Comparison of ENCODE assay signal across 12 mouse cellular contexts in the genomic region with DNA sequence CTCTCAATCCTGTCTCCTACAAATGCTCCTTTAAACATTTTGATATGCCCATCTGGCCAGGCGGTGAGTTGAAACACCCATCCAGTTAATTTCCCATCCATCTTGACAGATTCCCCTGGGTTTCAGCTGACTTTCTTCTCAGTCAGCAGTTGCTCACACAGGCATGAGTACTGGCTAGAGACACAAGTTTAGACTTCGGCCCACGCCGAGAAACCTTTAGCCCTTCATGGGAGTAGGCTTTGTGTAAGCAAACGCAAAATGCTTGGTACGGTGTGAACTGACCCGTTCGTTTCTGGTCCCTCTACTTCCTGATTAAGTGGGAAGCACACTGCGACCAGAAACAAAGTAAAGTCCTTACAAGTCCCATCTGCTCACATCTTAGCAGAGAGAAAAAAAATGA.
"Had no signal": no experiment of that assay in that cellular context is flagged by ENCODE, and none has a peak within 500 bp of the region (broad histone marks: within the 10 kb centered on the region; RNA-seq: fewer than 3 reads in every experiment).

No protein-coding gene starts in this region.

- ATAC-seq: intestine, embryonic 16.5 days; liver, embryonic 12.5 days had no signal

- H3K27ac ChIP-seq: left cerebral cortex, adult 2 months; limb, embryonic 15.5 days; liver, embryonic 12.5 days; midbrain, embryonic 10.5 days; neural tube, embryonic 15.5 days; stomach, postnatal 0 days had no signal

- H3K9me3 ChIP-seq: limb, embryonic 15.5 days; liver, embryonic 12.5 days; midbrain, embryonic 10.5 days; neural tube, embryonic 15.5 days had no signal

- H3K9ac ChIP-seq: limb, embryonic 15.5 days; liver, embryonic 12.5 days; neural tube, embryonic 15.5 days had no signal

- H3K36me3 ChIP-seq: limb, embryonic 15.5 days; liver, embryonic 12.5 days; midbrain, embryonic 10.5 days; neural tube, embryonic 15.5 days had no signal

- H3K27me3 ChIP-seq: limb, embryonic 15.5 days; liver, embryonic 12.5 days; neural tube, embryonic 15.5 days had no signal

- H3K4me1 ChIP-seq: limb, embryonic 15.5 days; liver, embryonic 12.5 days; midbrain, embryonic 10.5 days had no signal

- H3K4me2 ChIP-seq: limb, embryonic 15.5 days; liver, embryonic 12.5 days; neural tube, embryonic 15.5 days had no signal

- DNase-seq: midbrain, embryonic 14.5 days; right cerebral cortex, adult 18-20 months; right cerebral cortex, postnatal 25 days; thymus, adult 18-20 months had no signal

- H3K4me3 ChIP-seq: left cerebral cortex, adult 2 months; limb, embryonic 15.5 days; liver, embryonic 12.5 days; midbrain, embryonic 10.5 days; myocyte; neural tube, embryonic 15.5 days had no signal
